Mouse (Mus musculus): ENCODE measurements at regions not wholly inside any gene's neighbourhood (a gene's known extent, or its start where the extent isn't known, plus 50 kb on each side); places are given as distances from the start of the nearest gene placed in this dataset.

GRCm38 (mm10) chr10:83826105-83826504 lies 103.4 kb downstream of the 1500009L16Rik start:
- TF ChIP-seq CTCF (IDR thresholded peaks at IDR 0.05; ENCODE audit: borderline replicate concordance, control insufficient read depth, extremely low read depth, insufficient read depth, low read length, poor library complexity) = no peak
- TF ChIP-seq POLR2A (IDR thresholded peaks at IDR 0.05; ENCODE audit: control insufficient read depth, extremely low read depth, insufficient read depth, low read length, poor library complexity) = no peak

All from thymus, adult 2 months (tissue).